Mouse (Mus musculus) c-Kit-positive CD71-negative TER-119-negative erythroid progenitor cells, embryonic 14.5 days (primary cell): ENCODE measurements around the gene Foxi3.

Experiments
- DNase-seq: peaks from one replicate; pipeline ENCODE4 v3.0.0-alpha.2; 2013; ENCODE audit warnings: low read depth

Gene Foxi3

GRCm38 (mm10) chr6:70996123-70996723 lies 39.9 kb downstream of the Foxi3 start:
- no peak for DNase-seq

- no peak for DNase-seq
Measured at GRCm38 (mm10) chr6:71002656-71003055, 46.3 kb downstream of the Foxi3 start.

- no peak for DNase-seq
Measured at GRCm38 (mm10) chr6:71004161-71004560, 47.8 kb downstream of the Foxi3 start.
